16 mouse cellular contexts compared by ENCODE assay signal in genomic region chr9:117151951-117152350, GRCm38 (mm10).
"Had no signal": no experiment of that assay in that cellular context is flagged by ENCODE, and none has a peak within 500 bp of the region (broad histone marks: within the 10 kb centered on the region; RNA-seq: fewer than 3 reads in every experiment).

No protein-coding gene starts in this region.

- H3K4me3 ChIP-seq: layer of hippocampus, adult 2 months; left cerebral cortex, adult 2 months; limb, embryonic 15.5 days; liver, embryonic 12.5 days; midbrain, embryonic 10.5 days; midbrain, embryonic 15.5 days; neural tube, embryonic 12.5 days had no signal

- H3K9me3 ChIP-seq: limb, embryonic 15.5 days; midbrain, embryonic 10.5 days; midbrain, embryonic 15.5 days; neural tube, embryonic 12.5 days had no signal

- DNase-seq: kidney, adult 18-20 months; kidney, postnatal 10 days; kidney, postnatal 4 days; lung, embryonic 14.5 days; lung, postnatal 10 days; lung, postnatal 4 days; retina, postnatal 1 day; right cerebral cortex, postnatal 25 days; thymus, postnatal 4 days had no signal

- H3K9ac ChIP-seq: limb, embryonic 15.5 days; liver, embryonic 12.5 days; lung, embryonic 14.5 days; midbrain, embryonic 15.5 days; neural tube, embryonic 12.5 days had no signal

- H3K4me2 ChIP-seq: limb, embryonic 15.5 days; liver, embryonic 12.5 days; lung, embryonic 14.5 days; midbrain, embryonic 15.5 days; neural tube, embryonic 12.5 days had no signal

- ATAC-seq: liver, embryonic 12.5 days; midbrain, embryonic 15.5 days had no signal

- H3K27ac ChIP-seq: layer of hippocampus, adult 2 months; left cerebral cortex, adult 2 months; limb, embryonic 15.5 days; liver, embryonic 12.5 days; midbrain, embryonic 10.5 days; midbrain, embryonic 15.5 days; neural tube, embryonic 12.5 days had no signal

- H3K4me1 ChIP-seq: liver, embryonic 12.5 days had no signal

- H3K36me3 ChIP-seq: limb, embryonic 15.5 days; liver, embryonic 12.5 days; midbrain, embryonic 10.5 days; midbrain, embryonic 15.5 days; neural tube, embryonic 12.5 days had no signal

- H3K27me3 ChIP-seq: limb, embryonic 15.5 days; liver, embryonic 12.5 days; midbrain, embryonic 15.5 days; neural tube, embryonic 12.5 days had no signal
